Mouse (Mus musculus) heart, embryonic 10.5 days (tissue): Measurements from ENCODE around the gene Nupr1. TPM values are rescaled to one million over a fixed set of nuclear protein-coding genes. Genes with fewer than 3 reads are reported as not detected.

Experiments used
- DNase-seq: peaks from one replicate; pipeline ENCODE4 v3.0.0-alpha.2; 2017; ENCODE audit warnings: low spot score
- H3K27ac ChIP-seq: fragments of 300-500 bp; sonication (generic); 2 replicates; pipeline ENCODE4 v1.5.1; 2016; ENCODE audit warnings: mild to moderate bottlenecking
- H3K27me3 ChIP-seq: fragments of 300-500 bp; sonication (generic); 2 replicates; pipeline ENCODE4 v1.6.1; 2016; ENCODE audit warnings: mild to moderate bottlenecking; ENCODE audit not compliant: poor library complexity, insufficient read depth, severe bottlenecking
- H3K36me3 ChIP-seq: fragments of 300-500 bp; sonication (generic); 2 replicates; pipeline ENCODE4 v1.6.1; 2016; ENCODE audit warnings: mild to moderate bottlenecking, moderate library complexity
- H3K4me1 ChIP-seq: fragments of 300-500 bp; sonication (generic); 2 replicates; pipeline ENCODE4 v1.6.1; 2016; ENCODE audit warnings: mild to moderate bottlenecking
- H3K4me3 ChIP-seq: fragments of 300-500 bp; sonication (generic); 2 replicates; pipeline ENCODE4 v1.5.1; 2016; ENCODE audit warnings: mild to moderate bottlenecking, moderate library complexity
- H3K9me3 ChIP-seq: fragments of 300-500 bp; sonication (generic); 2 replicates; pipeline ENCODE4 v1.6.1; 2016; ENCODE audit warnings: mild to moderate bottlenecking, moderate library complexity
- WGBS: fragments of 180-500 bp; shearing (Covaris S2); methylation state at CpG from one replicate; pipeline ENCODE4 v1.1.7; 2016; 5-methylcytosine and 5-hydroxymethylcytosine counted together
- polyA plus RNA-seq: library from polyadenylated mRNA; unstranded; fragments of >200 nt; fragmentation: Nextera tagmentation; extraction: Ambion mirVana; gene quantifications from 2 replicates; pipeline ENCODE4 v1.2.1, GENCODE M21; 2016

Nupr1 gene
- 0.75 and 1.2 TPM in 2 replicates for polyA plus RNA-seq

- Histone ChIP-seq H3K9me3 (no peaks in the 10 kb centered on the region), H3K36me3 (no peaks in the 10 kb centered on the region), H3K27ac (no peak within 1 kb of the TSS), H3K4me1 (0 out of 2 replicates have a peak, but pooled peaks cover 3% of the 10 kb centered on the region), H3K27me3 (peaks cover 7% of the 10 kb centered on the region; the same call in 1 of the 2 replicates), H3K4me3 (no peak within 1 kb of the TSS)
- 83% methylated on average over 4 of the region's 4 CpGs for WGBS
- DNase-seq = no peak
Observed at GRCm38 (mm10) chr7:126630824-126631518, at the start of gene Nupr1. Gene Nupr1, minus strand, starts transcription at chr7:126630861.

- Histone ChIP-seq H3K36me3 (peaks cover 6% of the 10 kb centered on the region; the same call in 1 of the 2 replicates), H3K4me3 (no peak overlapping the region), H3K9me3 (no peaks in the 10 kb centered on the region), H3K27ac (no peak overlapping the region), H3K4me1 (peaks cover 3% of the 10 kb centered on the region; the same call in 1 of the 2 replicates), H3K27me3 (no peaks in the 10 kb centered on the region)
- 89% methylated on average over 5 of the region's 5 CpGs for WGBS
- no peak for DNase-seq
Observed at GRCm38 (mm10) chr7:126679683-126680082, 49.0 kb upstream of the Nupr1 start.

- 77% methylated on average over 8 of the region's 8 CpGs for WGBS
- no peak for DNase-seq
- H3K27ac ChIP-seq = no peak overlapping the region
- no peak overlapping the region for H3K4me3 ChIP-seq
- H3K4me1 ChIP-seq = peaks cover 3% of the 10 kb centered on the region; the same call in 1 of the 2 replicates
- peaks cover 10% of the 10 kb centered on the region; the same call in 1 of the 2 replicates for H3K36me3 ChIP-seq
- no peaks in the 10 kb centered on the region for H3K9me3 ChIP-seq
- H3K27me3 ChIP-seq = no peaks in the 10 kb centered on the region
Observed at GRCm38 (mm10) chr7:126678545-126679341, 48.1 kb upstream of the Nupr1 start.

DNA sequence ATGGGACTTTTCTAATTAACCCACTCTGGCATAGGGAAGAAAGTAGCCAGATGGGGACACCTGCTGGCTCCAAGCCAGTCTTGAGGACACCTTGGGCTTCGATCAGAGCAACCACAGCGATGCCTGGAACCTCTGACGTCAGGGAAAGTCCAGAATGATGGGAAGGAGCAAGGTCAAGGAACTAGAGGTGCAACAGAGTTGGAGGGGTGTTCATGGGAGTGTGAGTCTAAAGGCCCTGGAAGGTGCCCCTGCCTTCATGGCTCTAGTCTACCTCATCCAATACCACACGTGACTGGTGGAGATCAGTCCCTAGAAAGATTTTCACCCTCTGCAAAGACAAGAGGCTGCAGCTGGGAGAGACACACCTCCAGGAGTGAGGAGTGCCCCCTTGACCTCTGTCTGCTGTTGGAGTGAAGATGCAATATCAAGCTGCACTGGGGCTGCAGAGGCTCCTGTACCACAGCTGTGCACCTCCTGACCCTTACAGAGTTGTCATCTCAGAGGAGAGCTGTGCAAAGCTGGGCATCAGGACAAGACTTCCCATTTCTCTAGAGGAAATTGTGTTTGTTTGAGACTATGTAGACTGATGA is 46.1 kb upstream of the Nupr1 start:
- DNase-seq = no peak
- H3K4me3 ChIP-seq = no peak overlapping the region
- 82% methylated on average over 4 of the region's 4 CpGs for WGBS
- peaks cover 28% of the 10 kb centered on the region for H3K36me3 ChIP-seq
- no peaks in the 10 kb centered on the region for H3K9me3 ChIP-seq
- no peaks in the 10 kb centered on the region for H3K27me3 ChIP-seq
- no peak overlapping the region for H3K27ac ChIP-seq
- H3K4me1 ChIP-seq = peaks cover 3% of the 10 kb centered on the region; the same call in 1 of the 2 replicates

GRCm38 (mm10) chr7:126676207-126676606 is 45.5 kb upstream of the Nupr1 start, which contains the start of gene Sult1a1:
Gene Sult1a1, minus strand, starts transcription at chr7:126676432.
- H3K4me3 ChIP-seq = no peak within 1 kb of the TSS
- peaks cover 33% of the 10 kb centered on the region for H3K36me3 ChIP-seq
- H3K9me3 ChIP-seq = no peaks in the 10 kb centered on the region
- no peaks in the 10 kb centered on the region for H3K27me3 ChIP-seq
- no peak for DNase-seq
- H3K27ac ChIP-seq = no peak within 1 kb of the TSS
- peaks cover 3% of the 10 kb centered on the region; the same call in 1 of the 2 replicates for H3K4me1 ChIP-seq
- 63% methylated on average over 1 of the region's 1 CpGs for WGBS

- H3K9me3 ChIP-seq = no peaks in the 10 kb centered on the region
Observed at GRCm38 (mm10) chr7:126675104-126675503, 44.4 kb upstream of the Nupr1 start.

GRCm38 (mm10) chr7:126672111-126672510 is 41.5 kb upstream of the Nupr1 start:
- H3K36me3 ChIP-seq = peaks cover 38% of the 10 kb centered on the region
- WGBS = 92% methylated on average over 9 of the region's 9 CpGs
- H3K27me3 ChIP-seq = no peaks in the 10 kb centered on the region
- H3K27ac ChIP-seq = no peak overlapping the region
- no peak for DNase-seq
- no peaks in the 10 kb centered on the region for H3K9me3 ChIP-seq
- H3K4me1 ChIP-seq = peaks cover 3% of the 10 kb centered on the region; the same call in 1 of the 2 replicates
- no peak overlapping the region for H3K4me3 ChIP-seq

More at GRCm38 (mm10) chr7:126675104-126675503, 44.4 kb upstream of the Nupr1 start:
- no peak for DNase-seq
- Histone ChIP-seq H3K27me3 (no peaks in the 10 kb centered on the region), H3K36me3 (peaks cover 38% of the 10 kb centered on the region), H3K4me1 (peaks cover 3% of the 10 kb centered on the region; the same call in 1 of the 2 replicates), H3K27ac (no peak overlapping the region), H3K4me3 (no peak overlapping the region)
- 93% methylated on average over 8 of the region's 8 CpGs for WGBS

DNA sequence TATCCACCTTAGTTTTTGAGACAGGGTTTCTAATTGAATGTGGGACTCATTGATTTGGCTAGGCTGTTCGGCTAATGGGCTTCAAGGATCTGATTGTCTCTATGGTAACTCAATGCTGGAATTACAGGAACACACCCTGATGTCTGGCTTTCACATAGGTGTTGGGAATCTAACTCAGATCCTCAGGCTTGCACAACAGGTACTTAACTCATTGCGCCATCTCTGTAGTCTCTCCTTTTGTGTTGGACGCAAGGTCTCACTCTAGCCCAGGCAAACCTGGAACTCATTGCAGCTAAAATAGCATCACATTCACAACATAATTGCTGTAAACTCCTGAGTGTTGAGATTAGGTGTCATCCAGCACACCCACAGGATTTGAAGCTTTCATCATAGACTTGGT is 39.5 kb upstream of the Nupr1 start:
- H3K27me3 ChIP-seq = no peaks in the 10 kb centered on the region
- peaks cover 51% of the 10 kb centered on the region for H3K36me3 ChIP-seq
- no peaks in the 10 kb centered on the region for H3K9me3 ChIP-seq
- DNase-seq = no peak
- 85% methylated on average over 3 of the region's 3 CpGs for WGBS
- H3K4me1 ChIP-seq = no peaks in the 10 kb centered on the region
- H3K4me3 ChIP-seq = no peak overlapping the region
- H3K27ac ChIP-seq = no peak overlapping the region

DNA sequence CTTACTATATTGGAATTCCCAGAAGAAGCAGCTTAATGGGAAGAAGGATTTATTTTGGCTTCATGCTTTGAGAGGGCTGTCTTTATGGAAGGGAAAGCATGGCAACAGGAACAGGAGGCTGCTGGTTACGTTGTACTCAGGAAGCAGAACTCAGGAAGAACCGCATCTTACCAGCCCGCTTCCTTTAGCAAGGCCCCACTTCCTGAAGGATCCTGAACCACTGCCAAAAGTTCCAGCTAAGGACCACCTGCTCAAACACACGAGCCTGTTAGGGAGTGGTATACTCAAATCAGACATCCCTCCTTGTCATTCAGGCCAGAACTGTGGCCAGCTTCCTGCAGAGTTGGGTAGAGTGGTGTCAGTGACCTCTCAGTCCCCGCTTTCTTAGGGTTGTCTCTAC is 37.8 kb upstream of the Nupr1 start:
- H3K27ac ChIP-seq = peak overlapping the region; percentile 59
- peaks cover 55% of the 10 kb centered on the region for H3K36me3 ChIP-seq
- no peak for DNase-seq
- H3K27me3 ChIP-seq = no peaks in the 10 kb centered on the region
- H3K9me3 ChIP-seq = no peaks in the 10 kb centered on the region
- WGBS = 74% methylated on average over 5 of the region's 5 CpGs
- no peaks in the 10 kb centered on the region for H3K4me1 ChIP-seq
- no peak overlapping the region for H3K4me3 ChIP-seq

DNA sequence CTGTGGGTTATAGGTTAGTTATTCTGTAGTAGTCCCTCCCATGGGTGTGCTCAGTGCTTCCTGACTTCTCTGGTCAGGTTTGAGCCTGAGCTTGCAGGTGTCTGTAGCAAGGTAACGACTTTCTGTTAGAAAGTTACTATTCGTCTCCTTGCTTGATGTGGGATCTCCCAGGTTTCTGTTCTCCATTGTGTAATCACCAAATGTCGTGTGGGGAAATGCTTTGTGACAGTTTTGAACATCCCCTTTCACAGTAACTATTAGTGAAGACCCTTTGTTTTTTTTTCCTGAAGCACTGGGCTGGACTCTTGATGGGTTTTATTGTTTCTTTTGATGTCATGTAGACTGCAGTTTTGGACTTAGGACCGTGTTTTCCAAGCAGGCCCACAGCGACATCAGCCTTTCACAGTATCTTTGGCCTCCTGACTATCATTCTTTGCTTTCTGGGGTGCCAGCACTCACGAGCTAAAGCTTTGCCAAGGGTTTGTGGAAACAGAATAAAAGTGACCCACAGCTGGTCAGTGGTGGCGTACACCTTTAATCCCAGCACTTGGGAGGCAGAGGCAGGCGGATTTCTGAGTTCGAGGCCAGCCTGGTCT is 36.9 kb upstream of the Nupr1 start:
- no peaks in the 10 kb centered on the region for H3K9me3 ChIP-seq
- H3K36me3 ChIP-seq = peaks cover 52% of the 10 kb centered on the region
- H3K27ac ChIP-seq = no peak overlapping the region
- 82% methylated on average over 9 of the region's 9 CpGs for WGBS
- H3K27me3 ChIP-seq = no peaks in the 10 kb centered on the region
- H3K4me1 ChIP-seq = no peaks in the 10 kb centered on the region
- H3K4me3 ChIP-seq = no peak overlapping the region
- no peak for DNase-seq

DNA sequence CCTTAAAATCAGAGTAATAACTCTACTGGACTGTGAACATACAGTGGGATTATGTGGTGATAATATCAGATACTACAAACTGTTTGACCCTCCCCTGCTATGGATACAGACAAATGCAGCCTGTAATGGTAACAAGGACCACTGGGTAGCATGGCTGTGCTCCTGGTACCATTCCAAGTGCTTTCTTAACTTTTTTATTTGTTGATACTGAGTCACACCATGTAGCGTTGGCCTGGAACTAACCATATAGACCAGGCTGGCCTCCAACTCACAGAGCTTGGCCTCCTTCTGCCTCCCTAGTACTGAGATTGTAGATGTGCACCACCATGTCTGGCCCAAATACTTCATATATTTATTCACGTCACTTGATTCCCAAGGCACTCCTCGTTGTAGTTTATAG is 34.6 kb upstream of the Nupr1 start:
- whole genome bisulfite sequencing = 89% methylated on average over 3 of the region's 3 CpGs
- no peak overlapping the region for H3K4me3 ChIP-seq
- H3K27ac ChIP-seq = no peak overlapping the region
- no peaks in the 10 kb centered on the region for H3K27me3 ChIP-seq
- H3K9me3 ChIP-seq = no peaks in the 10 kb centered on the region
- no peak for DNase-seq
- no peaks in the 10 kb centered on the region for H3K4me1 ChIP-seq
- H3K36me3 ChIP-seq = peaks cover 37% of the 10 kb centered on the region

DNA sequence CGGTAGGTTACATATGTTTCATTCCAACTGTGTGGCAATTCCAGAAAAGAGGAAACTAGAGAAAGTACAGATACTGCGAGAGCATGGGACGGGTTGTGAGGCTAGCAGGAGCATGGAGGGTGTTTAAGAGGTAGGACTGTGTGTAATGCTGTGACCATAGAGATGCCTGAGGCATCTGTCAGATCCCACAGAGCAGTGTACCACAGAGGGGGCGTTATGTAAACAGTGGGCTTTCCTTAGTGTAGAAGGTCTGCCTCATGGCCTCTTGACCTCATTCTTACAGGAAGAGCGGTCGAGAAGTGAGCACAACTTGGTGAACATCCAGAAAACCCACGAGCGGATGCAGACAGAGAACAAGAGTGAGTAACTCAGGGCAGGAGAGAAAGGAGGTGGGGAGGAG is 33.0 kb upstream of the Nupr1 start:
- no peak overlapping the region for H3K27ac ChIP-seq
- WGBS = 66% methylated on average over 8 of the region's 8 CpGs
- DNase-seq = no peak
- H3K4me3 ChIP-seq = no peak overlapping the region
- no peaks in the 10 kb centered on the region for H3K27me3 ChIP-seq
- H3K9me3 ChIP-seq = no peaks in the 10 kb centered on the region
- H3K36me3 ChIP-seq = peaks cover 37% of the 10 kb centered on the region
- H3K4me1 ChIP-seq = no peaks in the 10 kb centered on the region
